Mouse (Mus musculus) liver, embryonic 15.5 days (tissue): ENCODE measurements around the gene Polr2f. TPM values are rescaled to one million over a fixed set of nuclear protein-coding genes. Genes with fewer than 3 reads are reported as not detected.

Source experiments
- ATAC-seq: fragments of 200-750 bp; cut with Nextera tagmentation; 2 replicates; pipeline ENCODE4 v1.8.0; 2017; ENCODE audit warnings: moderate number of reproducible peaks, mild to moderate bottlenecking, moderate library complexity; ENCODE audit not compliant: insufficient read depth
- H3K27ac ChIP-seq: fragments of 300-500 bp; sonication (generic); replicated peaks from 2 replicates; pipeline ENCODE4 v1.5.1; 2015; ENCODE audit warnings: mild to moderate bottlenecking, inconsistent platforms
- H3K27me3 ChIP-seq: fragments of 300-500 bp; sonication (generic); 2 replicates; pipeline ENCODE4 v1.6.1; 2015; ENCODE audit warnings: mild to moderate bottlenecking, inconsistent platforms
- H3K36me3 ChIP-seq: fragments of 300-500 bp; sonication (generic); replicated peaks from 2 replicates; pipeline ENCODE4 v1.6.1; 2015; ENCODE audit warnings: moderate library complexity, mild to moderate bottlenecking, inconsistent platforms
- H3K4me1 ChIP-seq: fragments of 300-500 bp; sonication (generic); replicated peaks from 2 replicates; pipeline ENCODE4 v1.6.1; 2015; ENCODE audit warnings: inconsistent platforms
- H3K4me2 ChIP-seq: fragments of 300-500 bp; sonication (generic); 2 replicates; pipeline ENCODE4 v1.6.1; 2015; ENCODE audit warnings: moderate library complexity, mild to moderate bottlenecking, inconsistent platforms
- H3K4me3 ChIP-seq: fragments of 300-500 bp; sonication (generic); replicated peaks from 2 replicates; pipeline ENCODE4 v1.5.1; 2015; ENCODE audit warnings: mild to moderate bottlenecking, inconsistent platforms
- H3K9ac ChIP-seq: fragments of 300-500 bp; sonication (generic); 2 replicates; pipeline ENCODE4 v1.6.1; 2015; ENCODE audit warnings: moderate library complexity, mild to moderate bottlenecking, inconsistent platforms
- H3K9me3 ChIP-seq: fragments of 300-500 bp; sonication (generic); replicated peaks from 2 replicates; pipeline ENCODE4 v1.6.1; 2016; ENCODE audit warnings: inconsistent platforms
- WGBS: fragments of 180-500 bp; shearing (Covaris S2); methylation state at CpG from one replicate; pipeline ENCODE4 v1.1.7; 2015; ENCODE audit warnings: mixed read lengths; ENCODE audit not compliant: insufficient replicate concordance; 5-methylcytosine and 5-hydroxymethylcytosine counted together
- polyA plus RNA-seq: library from polyadenylated mRNA; unstranded; fragments of >200 nt; fragmentation: Nextera tagmentation; extraction: Ambion mirVana; gene quantifications from 2 replicates; pipeline ENCODE4 v1.2.1, GENCODE M21; 2015

The Polr2f gene
- polyA plus RNA-seq, 1 experiment from 2014 or later, result 125 TPM

- no peak for ATAC-seq
- no peak overlapping the region for H3K4me3 ChIP-seq
- 76% methylated on average over 9 of the region's 9 CpGs for WGBS
Measured at GRCm38 (mm10) chr15:79134496-79135270, 6.1 kb upstream of the Polr2f start.

GRCm38 (mm10) chr15:79135332-79135731 is 5.5 kb upstream of the Polr2f start:
- H3K4me2 ChIP-seq, result no peak overlapping the region
- 72% methylated on average over 9 of the region's 9 CpGs for WGBS

More at GRCm38 (mm10) chr15:79134496-79135270, 6.1 kb upstream of the Polr2f start:
- Histone ChIP-seq H3K4me2 (no peak overlapping the region), H3K27ac (no peak overlapping the region), H3K9ac (no peak overlapping the region), H3K9me3 (no peaks in the 10 kb centered on the region), H3K27me3 (peaks cover 6% of the 10 kb centered on the region; the same call in 1 of the 2 replicates), H3K36me3 (peaks cover 2% of the 10 kb centered on the region; the same call in 1 of the 2 replicates), H3K4me1 (no peaks in the 10 kb centered on the region; the same call in 1 of the 2 replicates)

GRCm38 (mm10) chr15:79135783-79136575 is 4.8 kb upstream of the Polr2f start:
- Histone ChIP-seq H3K9ac (no peak overlapping the region), H3K36me3 (no peaks in the 10 kb centered on the region), H3K4me1 (peaks cover 8% of the 10 kb centered on the region), H3K4me3 (no peak overlapping the region), H3K4me2 (no peak overlapping the region), H3K27me3 (peaks cover 6% of the 10 kb centered on the region), H3K9me3 (no peaks in the 10 kb centered on the region), H3K27ac (no peak overlapping the region)
- WGBS, result 62% methylated on average over 11 of the region's 11 CpGs
- no peak for ATAC-seq

More at GRCm38 (mm10) chr15:79135332-79135731, 5.5 kb upstream of the Polr2f start:
- Histone ChIP-seq H3K4me3 (no peak overlapping the region), H3K36me3 (no peaks in the 10 kb centered on the region), H3K9ac (no peak overlapping the region), H3K9me3 (no peaks in the 10 kb centered on the region), H3K4me1 (peaks cover 2% of the 10 kb centered on the region), H3K27me3 (peaks cover 6% of the 10 kb centered on the region), H3K27ac (no peak overlapping the region)
- no peak for ATAC-seq

GRCm38 (mm10) chr15:79139640-79140039 is 1.2 kb upstream of the Polr2f start:
- H3K27ac ChIP-seq, result no peak overlapping the region
- WGBS, result 47% methylated on average over 10 of the region's 10 CpGs
- no peak overlapping the region for H3K4me2 ChIP-seq
- H3K9me3 ChIP-seq, result no peaks in the 10 kb centered on the region
- no peak overlapping the region for H3K9ac ChIP-seq
- peaks cover 26% of the 10 kb centered on the region for H3K4me1 ChIP-seq
- no peak for ATAC-seq
- H3K36me3 ChIP-seq, result peaks cover 10% of the 10 kb centered on the region; the same call in 1 of the 2 replicates
- H3K4me3 ChIP-seq, result no peak overlapping the region
- H3K27me3 ChIP-seq, result peaks cover 6% of the 10 kb centered on the region

GRCm38 (mm10) chr15:79141566-79141917 is 733 bp downstream of the Polr2f start:
- H3K9me3 ChIP-seq, result no peaks in the 10 kb centered on the region
- H3K4me3 ChIP-seq, result peak overlapping the region; percentile 81
- H3K27me3 ChIP-seq, result peaks cover 6% of the 10 kb centered on the region
- H3K9ac ChIP-seq, result peak overlapping the region; percentile 72
- ATAC-seq, result peak; percentile 53
- peaks cover 26% of the 10 kb centered on the region for H3K4me1 ChIP-seq
- H3K36me3 ChIP-seq, result peaks cover 29% of the 10 kb centered on the region
- H3K27ac ChIP-seq, result peak overlapping the region; percentile 45; the same call in 1 of the 2 replicates
- WGBS, result 1% methylated on average over 7 of the region's 7 CpGs
- H3K4me2 ChIP-seq, result peak overlapping the region; percentile 87

- 82% methylated on average over 12 of the region's 12 CpGs for WGBS
Measured at GRCm38 (mm10) chr15:79143316-79143715, 2.5 kb downstream of the Polr2f start.

GRCm38 (mm10) chr15:79144021-79144420 is 3.2 kb downstream of the Polr2f start:
- no peak overlapping the region for H3K27ac ChIP-seq
- no peak overlapping the region for H3K9ac ChIP-seq
- peaks cover 54% of the 10 kb centered on the region for H3K36me3 ChIP-seq
- H3K9me3 ChIP-seq, result no peaks in the 10 kb centered on the region
- no peak overlapping the region for H3K4me3 ChIP-seq
- no peak overlapping the region for H3K4me2 ChIP-seq
- no peaks in the 10 kb centered on the region; the same call in 1 of the 2 replicates for H3K27me3 ChIP-seq
- no peak for ATAC-seq
- WGBS, result 67% methylated on average over 8 of the region's 8 CpGs
- H3K4me1 ChIP-seq, result peaks cover 26% of the 10 kb centered on the region

More at GRCm38 (mm10) chr15:79143316-79143715, 2.5 kb downstream of the Polr2f start:
- H3K36me3 ChIP-seq, result peaks cover 47% of the 10 kb centered on the region
- H3K4me3 ChIP-seq, result no peak overlapping the region
- no peak overlapping the region for H3K4me2 ChIP-seq
- no peak overlapping the region for H3K9ac ChIP-seq
- H3K27ac ChIP-seq, result no peak overlapping the region
- peaks cover 26% of the 10 kb centered on the region for H3K4me1 ChIP-seq
- no peaks in the 10 kb centered on the region for H3K9me3 ChIP-seq
- no peak for ATAC-seq
- H3K27me3 ChIP-seq, result no peaks in the 10 kb centered on the region; the same call in 1 of the 2 replicates

- no peak overlapping the region for H3K4me3 ChIP-seq
- H3K9me3 ChIP-seq, result no peaks in the 10 kb centered on the region
- no peak for ATAC-seq
- H3K9ac ChIP-seq, result no peak overlapping the region
- no peak overlapping the region for H3K27ac ChIP-seq
- no peaks in the 10 kb centered on the region for H3K27me3 ChIP-seq
- peaks cover 66% of the 10 kb centered on the region for H3K36me3 ChIP-seq
- 83% methylated on average over 7 of the region's 7 CpGs for WGBS
- H3K4me1 ChIP-seq, result peaks cover 22% of the 10 kb centered on the region
- H3K4me2 ChIP-seq, result no peak overlapping the region
Measured at GRCm38 (mm10) chr15:79145522-79145921, 4.7 kb downstream of the Polr2f start.

- Histone ChIP-seq H3K4me3 (no peak overlapping the region), H3K36me3 (peaks cover 86% of the 10 kb centered on the region), H3K9ac (no peak overlapping the region), H3K9me3 (no peaks in the 10 kb centered on the region), H3K4me2 (no peak overlapping the region), H3K27me3 (no peaks in the 10 kb centered on the region), H3K4me1 (no peaks in the 10 kb centered on the region), H3K27ac (no peak overlapping the region)
- ATAC-seq, result no peak
- WGBS, result 52% methylated on average over 7 of the region's 7 CpGs
Measured at GRCm38 (mm10) chr15:79148533-79148932, 7.7 kb downstream of the Polr2f start.

- ATAC-seq, result no peak
- 79% methylated on average over 8 of the region's 8 CpGs for WGBS
- H3K27ac ChIP-seq, result no peak overlapping the region
- H3K4me1 ChIP-seq, result peaks cover 10% of the 10 kb centered on the region; the same call in 1 of the 2 replicates
- H3K36me3 ChIP-seq, result peaks cover 57% of the 10 kb centered on the region
- H3K27me3 ChIP-seq, result peaks cover 6% of the 10 kb centered on the region; the same call in 1 of the 2 replicates
- H3K9me3 ChIP-seq, result no peaks in the 10 kb centered on the region
- H3K9ac ChIP-seq, result no peak overlapping the region
- H3K4me2 ChIP-seq, result no peak overlapping the region
- H3K4me3 ChIP-seq, result no peak overlapping the region
Measured at GRCm38 (mm10) chr15:79151881-79152280, 11.1 kb downstream of the Polr2f start.

- Histone ChIP-seq H3K27ac (no peak overlapping the region), H3K4me2 (no peak overlapping the region), H3K4me3 (no peak overlapping the region), H3K9me3 (no peaks in the 10 kb centered on the region), H3K4me1 (peaks cover 10% of the 10 kb centered on the region; the same call in 1 of the 2 replicates), H3K9ac (no peak overlapping the region), H3K36me3 (peaks cover 48% of the 10 kb centered on the region), H3K27me3 (peaks cover 7% of the 10 kb centered on the region; the same call in 1 of the 2 replicates)
- no peak for ATAC-seq
- 86% methylated on average over 6 of the region's 6 CpGs for WGBS
Measured at GRCm38 (mm10) chr15:79152709-79153108, 11.9 kb downstream of the Polr2f start.
